Mouse (Mus musculus) ES-E14 (cell line): ENCODE results near the gene Grk5. TPM values are rescaled to one million over a fixed set of nuclear protein-coding genes. Genes with fewer than 3 reads are reported as not detected.

Experiments used
- DNase-seq: peaks from one replicate; pipeline ENCODE4 v3.0.0-alpha.2; 2013; ENCODE audit warnings: low read depth, low spot score
- H3K27ac ChIP-seq: 2 replicates; pipeline ENCODE4 v1.5.1; 2012; ENCODE audit warnings: low read depth, mild to moderate bottlenecking, low read length, moderate library complexity, mixed read lengths; ENCODE audit not compliant: poor library complexity, insufficient read depth, severe bottlenecking
- H3K36me3 ChIP-seq: 2 replicates; pipeline ENCODE4 v1.6.1; 2012; ENCODE audit warnings: mild to moderate bottlenecking, low read length, moderate library complexity, mixed read lengths; ENCODE audit not compliant: control insufficient read depth, poor library complexity, insufficient read depth, severe bottlenecking
- H3K4me1 ChIP-seq, 2 experiments: fragments of 150-350 bp in 1 of 2; sonication (generic) in 1 of 2; 2 replicates each; pipeline ENCODE4 v1.6.1; 2012; ENCODE audit warnings: low read length in 2 of 2, mild to moderate bottlenecking in 1 of 2, mixed read lengths in 1 of 2; ENCODE audit not compliant: control insufficient read depth in 2 of 2, insufficient read depth in 2 of 2, poor library complexity in 1 of 2
- H3K4me3 ChIP-seq, 2 experiments: fragments of 150-350 bp in 1 of 2; sonication (generic) in 1 of 2; 2 replicates each; pipeline ENCODE4 v1.5.1; 2012; ENCODE audit warnings: low read length in 2 of 2, low read depth in 1 of 2, mild to moderate bottlenecking in 1 of 2, mixed read lengths in 1 of 2; ENCODE audit not compliant: insufficient read depth in 1 of 2, poor library complexity in 1 of 2, severe bottlenecking in 1 of 2
- H3K9ac ChIP-seq: 2 replicates; pipeline ENCODE4 v1.6.1; 2012; ENCODE audit warnings: low read depth, mild to moderate bottlenecking, low read length, mixed read lengths; ENCODE audit not compliant: poor library complexity, insufficient read depth, severe bottlenecking
- H3K9me3 ChIP-seq: fragments of 150-350 bp; sonication (generic); 2 replicates; pipeline ENCODE4 v1.6.1; 2012; ENCODE audit warnings: low read depth, mild to moderate bottlenecking, low read length; ENCODE audit not compliant: control insufficient read depth, insufficient read depth
- CHD2 ChIP-seq: IDR thresholded peaks from 2 replicates; pipeline ENCODE4 v1.6.1; 2014; ENCODE audit warnings: mild to moderate bottlenecking, low read depth, low read length, inconsistent platforms
- HCFC1 ChIP-seq: IDR thresholded peaks from 2 replicates; pipeline ENCODE4 v1.6.1; 2012; ENCODE audit warnings: low read length, inconsistent platforms, borderline replicate concordance; ENCODE audit not compliant: insufficient read depth
- MAFK ChIP-seq: IDR thresholded peaks from 2 replicates; pipeline ENCODE4 v1.6.1; 2014; ENCODE audit warnings: mild to moderate bottlenecking, low read depth, low read length, inconsistent platforms; ENCODE audit not compliant: insufficient read depth
- ZC3H11A ChIP-seq: IDR thresholded peaks from 2 replicates; pipeline ENCODE4 v1.6.1; 2012; ENCODE audit warnings: low read depth, mild to moderate bottlenecking, inconsistent platforms, low read length, borderline replicate concordance
- ZNF384 ChIP-seq: IDR thresholded peaks from 2 replicates; pipeline ENCODE4 v1.6.1; 2012; ENCODE audit warnings: low read depth, low read length, inconsistent platforms
- in situ Hi-C, 2 experiments: fragments of 600-800 bp; cut with MboI; formaldehyde crosslinking; loops; one replicate each; pipeline ENCODE4 v1.15.1; 2025; ENCODE audit warnings: low sequenced_read_pairs in 2 of 2, inconsistent platforms in 1 of 2; ENCODE audit not compliant: unreplicated experiment in 2 of 2
- total RNA-seq: library from RNA; depleted of rRNA; stranded (reverse); fragments of 300-350 nt; gene quantifications from 2 replicates; pipeline ENCODE4 v1.2.3, GENCODE M21; 2012

Gene Grk5
- total RNA-seq, 1 experiment, result 2.5 TPM

- peak; percentile 62; the same call in 1 of the 2 replicates for TF ChIP-seq HCFC1
- no peak for TF ChIP-seq MAFK
- TF ChIP-seq CHD2, result no peak
- in situ Hi-C loops, result no loop called here
- Histone ChIP-seq H3K4me1 (peaks cover 0 to 2% of the 10 kb centered on the region in 2 experiments; a peak in 1 of 4 replicates), H3K9ac (peak within 1 kb of the TSS; percentile 95), H3K36me3 (peaks cover 4% of the 10 kb centered on the region; the same call in 1 of the 2 replicates), H3K9me3 (no peaks in the 10 kb centered on the region), H3K4me3 (peak within 1 kb of the TSS; percentile 78 to 99), H3K27ac (peak within 1 kb of the TSS; percentile 55; the same call in 1 of the 2 replicates)
- DNase-seq, result peak; percentile 94
These were observed 15.4 kb upstream of the Grk5 start, which contains the start of gene Prdx3 for GRCm38 (mm10) chr19:60874064-60874694. Prdx3 (minus strand) TSS chr19:60874556.

- H3K9me3 ChIP-seq, result no peaks in the 10 kb centered on the region
These were observed 6.4 kb upstream of the Grk5 start for GRCm38 (mm10) chr19:60883129-60883528.

GRCm38 (mm10) chr19:60887637-60888036 is 1.9 kb upstream of the Grk5 start:
- no peak for DNase-seq
- in situ Hi-C loops, result loop anchor here in 1 of 2 experiments (10.0 kb wide), 1 partner anchor 197 kb away; no protein-coding TSS in a partner anchor

More at GRCm38 (mm10) chr19:60883129-60883528, 6.4 kb upstream of the Grk5 start:
- Histone ChIP-seq H3K9ac (no peak overlapping the region), H3K4me3 (no peak overlapping the region), H3K27ac (no peak overlapping the region), H3K4me1 (no peaks in the 10 kb centered on the region), H3K36me3 (no peaks in the 10 kb centered on the region)
- in situ Hi-C loops, result loop anchor here in 1 of 2 experiments (10.0 kb wide), 1 partner anchor 202 kb away; no protein-coding TSS in a partner anchor
- DNase-seq, result peak; percentile 39
- TF ChIP-seq HCFC1 (no peak), ZC3H11A (peak; percentile 48; the same call in 1 of the 2 replicates), CHD2 (no peak)

GRCm38 (mm10) chr19:60889101-60889713 is 342 bp upstream of the Grk5 start:
- H3K9me3 ChIP-seq, result no peaks in the 10 kb centered on the region
- in situ Hi-C loops, result loop anchor here in 1 of 2 experiments (10.0 kb wide), 1 partner anchor 196 kb away; no protein-coding TSS in a partner anchor
- H3K4me1 ChIP-seq, result no peaks in the 10 kb centered on the region
- H3K4me3 ChIP-seq, result peak overlapping the region; percentile 83 to 100
- H3K36me3 ChIP-seq, result no peaks in the 10 kb centered on the region
- TF ChIP-seq MAFK, result no peak
- TF ChIP-seq CHD2, result no peak
- no peak for TF ChIP-seq HCFC1
- TF ChIP-seq ZNF384, result no peak
- 0 out of 2 replicates have a peak, but pooled peaks have one; percentile 3 for TF ChIP-seq ZC3H11A
- peak overlapping the region; percentile 49; the same call in 1 of the 2 replicates for H3K27ac ChIP-seq
- DNase-seq, result peak; percentile 86
- peak overlapping the region; percentile 59; the same call in 1 of the 2 replicates for H3K9ac ChIP-seq

More at GRCm38 (mm10) chr19:60887637-60888036, 1.9 kb upstream of the Grk5 start:
- Histone ChIP-seq H3K4me1 (no peaks in the 10 kb centered on the region), H3K4me3 (no peak overlapping the region), H3K9ac (no peak overlapping the region), H3K27ac (no peak overlapping the region), H3K9me3 (no peaks in the 10 kb centered on the region), H3K36me3 (no peaks in the 10 kb centered on the region)
- TF ChIP-seq ZC3H11A (no peak), HCFC1 (no peak), MAFK (no peak)
